ENCODE assay signal across 20 mouse cellular contexts in the genomic region with DNA sequence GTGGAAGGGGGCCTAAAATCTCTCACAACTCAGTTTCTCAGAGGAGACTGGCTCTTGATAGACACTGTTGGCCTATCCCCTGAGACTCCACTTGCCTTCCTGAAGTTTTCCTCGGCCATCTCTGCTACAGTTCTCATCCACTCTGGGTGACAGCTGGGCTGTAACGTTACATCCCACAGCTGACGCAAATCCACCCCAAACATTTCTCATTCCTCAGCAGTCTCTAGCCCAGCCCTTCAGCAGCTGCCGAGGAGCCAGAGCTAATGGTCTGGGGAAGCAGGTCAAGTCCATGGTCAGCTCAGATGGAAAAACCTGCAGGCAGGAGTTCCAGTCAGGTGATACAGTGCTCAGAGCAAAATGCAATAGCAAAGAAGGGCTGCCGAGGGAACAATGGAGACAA. TPM values are rescaled to one million over a fixed set of nuclear protein-coding genes. Genes with fewer than 3 reads are reported as not detected.
DNase-seq lines count a peak whose midpoint lies in the region; ATAC-seq and TF ChIP-seq lines count a peak whose summit lies in the region.
"Had no signal": no experiment of that assay in that cellular context is flagged by ENCODE, and none has a peak within 500 bp of the region (broad histone marks: within the 10 kb centered on the region; RNA-seq: fewer than 3 reads in every experiment).

No protein-coding gene starts in this region.

- no peaks in the 10 kb centered on the region for H3K9me3 ChIP-seq in kidney, embryonic 14.5 days (ENCODE audit: control insufficient read depth, low read length)
- H3K9me3 ChIP-seq in ES-Bruce4 (replicated peaks; ENCODE audit: control insufficient read depth, insufficient read depth, low read length, poor library complexity, severe bottlenecking) = no peaks in the 10 kb centered on the region
- no peaks in the 10 kb centered on the region for H3K9me3 ChIP-seq in kidney, embryonic 16.5 days (ENCODE audit: low read length)
- H3K9me3 ChIP-seq in limb, embryonic 14.5 days (ENCODE audit: control insufficient read depth, low read length) = no peaks in the 10 kb centered on the region
- H3K9me3 ChIP-seq: forebrain, embryonic 10.5 days; heart, embryonic 15.5 days; midbrain, embryonic 12.5 days; neural tube, embryonic 13.5 days had no signal

- no peak for TF ChIP-seq POLR2A in ES-Bruce4 (IDR thresholded peaks at IDR 0.05; ENCODE audit: insufficient read depth, low read length)
- TF ChIP-seq POLR2A in limb, embryonic 14.5 days (IDR thresholded peaks at IDR 0.05; ENCODE audit: borderline replicate concordance, extremely low read depth, insufficient read depth, insufficient read length) = no peak

- H3K27me3 ChIP-seq in kidney, embryonic 14.5 days (ENCODE audit: control insufficient read depth, insufficient read depth, low read length) = no peaks in the 10 kb centered on the region
- H3K27me3 ChIP-seq in ES-Bruce4 (ENCODE audit: control insufficient read depth, insufficient read depth, low read length, poor library complexity, severe bottlenecking) = no peaks in the 10 kb centered on the region
- no peaks in the 10 kb centered on the region for H3K27me3 ChIP-seq in kidney, embryonic 16.5 days (ENCODE audit: insufficient read depth, low read length)
- no peaks in the 10 kb centered on the region for H3K27me3 ChIP-seq in limb, embryonic 14.5 days (ENCODE audit: control insufficient read depth, insufficient read depth, low read length)
- H3K27me3 ChIP-seq: heart, embryonic 15.5 days; midbrain, embryonic 12.5 days; neural tube, embryonic 13.5 days; Patski had no signal

- ATAC-seq in kidney, embryonic 14.5 days (ENCODE audit: low FRiP score, low TSS enrichment) = no peak
- peak; percentile 70; the same call in 1 of the 2 replicates for ATAC-seq in kidney, embryonic 16.5 days (ENCODE audit: low FRiP score, low TSS enrichment)
- peak; percentile 60 for ATAC-seq in limb, embryonic 14.5 days (ENCODE audit: low FRiP score, low read depth)
- ATAC-seq: Patski had no signal

- H3K4me2 ChIP-seq in kidney, embryonic 14.5 days (replicated peaks; ENCODE audit: low read depth, low read length) = no peak overlapping the region
- no peak overlapping the region for H3K4me2 ChIP-seq in kidney, embryonic 16.5 days (replicated peaks; ENCODE audit: low read depth, low read length)
- H3K4me2 ChIP-seq in limb, embryonic 14.5 days (replicated peaks; ENCODE audit: low read depth, low read length, severe bottlenecking) = no peak overlapping the region
- H3K4me2 ChIP-seq: heart, embryonic 15.5 days; midbrain, embryonic 12.5 days; neural tube, embryonic 13.5 days had no signal

- no peak overlapping the region for H3K4me3 ChIP-seq in kidney, embryonic 14.5 days (ENCODE audit: low read length)
- no peak overlapping the region for H3K4me3 ChIP-seq in ES-Bruce4 (ENCODE audit: low read depth, low read length)
- H3K4me3 ChIP-seq in kidney, embryonic 16.5 days (ENCODE audit: low read length) = no peak overlapping the region
- no peak overlapping the region for H3K4me3 ChIP-seq in limb, embryonic 14.5 days (replicated peaks; ENCODE audit: low read length)
- H3K4me3 ChIP-seq: forebrain, embryonic 10.5 days; heart, embryonic 15.5 days; midbrain, embryonic 12.5 days; neural tube, embryonic 13.5 days had no signal

- TF ChIP-seq CTCF in ES-Bruce4 (IDR thresholded peaks at IDR 0.05; ENCODE audit: low read depth, low read length) = no peak

- H3K4me1 ChIP-seq in kidney, embryonic 14.5 days (ENCODE audit: control insufficient read depth, insufficient read depth, low read length) = no peaks in the 10 kb centered on the region
- H3K4me1 ChIP-seq in ES-Bruce4 (ENCODE audit: control insufficient read depth, insufficient read depth, low read length) = peaks cover 5% of the 10 kb centered on the region
- H3K4me1 ChIP-seq in kidney, embryonic 16.5 days (ENCODE audit: insufficient read depth, low read length) = no peaks in the 10 kb centered on the region
- no peaks in the 10 kb centered on the region for H3K4me1 ChIP-seq in limb, embryonic 14.5 days (ENCODE audit: control insufficient read depth, insufficient read depth, low read length)

- WGBS in kidney, embryonic 14.5 days = 37% methylated on average over 5 of the region's 5 CpGs
- WGBS in kidney, embryonic 16.5 days = 22% methylated on average over 5 of the region's 5 CpGs
- WGBS in limb, embryonic 14.5 days = 71% methylated on average over 5 of the region's 5 CpGs

- no peak for TF ChIP-seq EP300 in ES-Bruce4 (IDR thresholded peaks at IDR 0.05; ENCODE audit: insufficient read depth, low read depth, low read length)

- no peak overlapping the region for H3K9ac ChIP-seq in kidney, embryonic 14.5 days (ENCODE audit: low read depth, low read length)
- no peak overlapping the region for H3K9ac ChIP-seq in ES-Bruce4 (ENCODE audit: low read depth, poor library complexity, severe bottlenecking)
- H3K9ac ChIP-seq in kidney, embryonic 16.5 days (replicated peaks; ENCODE audit: low read length) = no peak overlapping the region
- H3K9ac ChIP-seq in limb, embryonic 14.5 days (ENCODE audit: low read depth, low read length, severe bottlenecking) = no peak overlapping the region
- H3K9ac ChIP-seq: heart, embryonic 15.5 days; midbrain, embryonic 12.5 days; neural tube, embryonic 13.5 days had no signal

- peak; percentile 49 for DNase-seq in kidney, adult 11 months
- DNase-seq in limb, embryonic 14.5 days (ENCODE audit: low spot score) = no peak
- no peak for DNase-seq in embryo, embryonic 10 days (ENCODE audit: low spot score)
- no peak for DNase-seq in adrenal gland, postnatal 25 days
- DNase-seq: adrenal gland, adult 8-10 months; cerebellum, postnatal 14 days; embryo, embryonic 11 days; gastrocnemius, postnatal 25 days; liver; lung, postnatal 10 days had no signal

- no peak overlapping the region for H3K27ac ChIP-seq in kidney, embryonic 14.5 days (ENCODE audit: low read depth, low read length)
- H3K27ac ChIP-seq in ES-Bruce4 (ENCODE audit: insufficient read depth, low read length) = peak overlapping the region; percentile 1; the same call in 1 of the 2 replicates
- peak overlapping the region; percentile 29; the same call in 1 of the 2 replicates for H3K27ac ChIP-seq in kidney, embryonic 16.5 days (ENCODE audit: low read length)
- no peak overlapping the region for H3K27ac ChIP-seq in limb, embryonic 14.5 days (replicated peaks; ENCODE audit: low read depth, low read length)
- H3K27ac ChIP-seq: forebrain, embryonic 10.5 days; heart, embryonic 15.5 days; midbrain, embryonic 12.5 days; neural tube, embryonic 13.5 days had no signal

- no peaks in the 10 kb centered on the region for H3K36me3 ChIP-seq in kidney, embryonic 14.5 days (ENCODE audit: control insufficient read depth, insufficient read depth, low read length)
- H3K36me3 ChIP-seq in ES-Bruce4 (ENCODE audit: control insufficient read depth, insufficient read depth, low read length, poor library complexity, severe bottlenecking) = no peaks in the 10 kb centered on the region
- no peaks in the 10 kb centered on the region for H3K36me3 ChIP-seq in kidney, embryonic 16.5 days (ENCODE audit: insufficient read depth, low read length)
- H3K36me3 ChIP-seq in limb, embryonic 14.5 days (ENCODE audit: control insufficient read depth, insufficient read depth, low read length) = no peaks in the 10 kb centered on the region
- H3K36me3 ChIP-seq: forebrain, embryonic 10.5 days; heart, embryonic 15.5 days; midbrain, embryonic 12.5 days; neural tube, embryonic 13.5 days had no signal

RNA-seq across cellular contexts. Expression of gene Tubb2b, which starts 19.2 kb away (rescaled TPM):
- polyA plus RNA-seq in kidney, embryonic 14.5 days (2014; fragmentation: Nextera tagmentation; extraction: Ambion mirVana) = 17.4 and 23.6 TPM in 2 replicates
- 229 and 267 TPM in 2 replicates for polyA plus RNA-seq in ES-Bruce4 (2011; ENCODE audit: insufficient read depth, insufficient read length, low read depth, missing spikeins)
- 39.7 and 40.4 TPM in 2 replicates for polyA plus RNA-seq in kidney, embryonic 16.5 days (2015; fragmentation: Nextera tagmentation; extraction: Ambion mirVana)
- polyA plus RNA-seq in limb, embryonic 14.5 days (2012; rRNA removed) = 376 and 378 TPM in 2 replicates
- polyA plus RNA-seq in limb, embryonic 14.5 days (2014; fragmentation: Nextera tagmentation; extraction: Ambion mirVana) = 28.5 TPM in 2 replicates
- 0.71 and 0.76 TPM in 2 replicates for total RNA-seq in adrenal gland, postnatal 25 days (2021)
- total RNA-seq: hematopoietic stem cell, adult 5-6 weeks; megakaryocyte progenitor cell, adult 5-6 weeks had no signal

RNA-seq across cellular contexts. Expression of gene Tubb2a, which starts 33.2 kb away (rescaled TPM):
- polyA plus RNA-seq in kidney, embryonic 14.5 days (2014; fragmentation: Nextera tagmentation; extraction: Ambion mirVana) = 62.1 and 73.4 TPM in 2 replicates
- 28.7 and 29.0 TPM in 2 replicates for polyA plus RNA-seq in ES-Bruce4 (2011; ENCODE audit: insufficient read depth, insufficient read length, low read depth, missing spikeins)
- polyA plus RNA-seq in kidney, embryonic 16.5 days (2015; fragmentation: Nextera tagmentation; extraction: Ambion mirVana) = 143 and 150 TPM in 2 replicates
- 328 and 445 TPM in 2 replicates for polyA plus RNA-seq in limb, embryonic 14.5 days (2012; rRNA removed)
- polyA plus RNA-seq in limb, embryonic 14.5 days (2014; fragmentation: Nextera tagmentation; extraction: Ambion mirVana) = 150 and 170 TPM in 2 replicates
- 17.8 and 23.2 TPM in 2 replicates for total RNA-seq in adrenal gland, postnatal 25 days (2021)

RNA-seq across cellular contexts. Expression of gene Psmg4, which starts 51.7 kb away (rescaled TPM):
- 84.6 and 100 TPM in 2 replicates for polyA plus RNA-seq in kidney, embryonic 14.5 days (2014; fragmentation: Nextera tagmentation; extraction: Ambion mirVana)
- polyA plus RNA-seq in ES-Bruce4 (2011; ENCODE audit: insufficient read depth, insufficient read length, low read depth, missing spikeins) = 29.2 and 39.1 TPM in 2 replicates
- polyA plus RNA-seq in kidney, embryonic 16.5 days (2015; fragmentation: Nextera tagmentation; extraction: Ambion mirVana) = 67.4 and 74.9 TPM in 2 replicates
- polyA plus RNA-seq in limb, embryonic 14.5 days (2012; rRNA removed) = 133 and 153 TPM in 2 replicates
- 75.5 and 83.8 TPM in 2 replicates for polyA plus RNA-seq in limb, embryonic 14.5 days (2014; fragmentation: Nextera tagmentation; extraction: Ambion mirVana)
- 29.7 and 29.9 TPM in 2 replicates for total RNA-seq in adrenal gland, postnatal 25 days (2021)

Comparison
In these comparisons a context has a peak if more than half of its experiments do, and no peak if none do; other contexts are left out.
1. H3K27ac ChIP-seq: peak in ES-Bruce4 (single experiment) and kidney, embryonic 16.5 days (single experiment); none in kidney, embryonic 14.5 days (single experiment) and limb, embryonic 14.5 days (single experiment).